Mouse (Mus musculus) lung, embryonic 16.5 days (tissue): ENCODE data around the gene Bbip1. TPM values are rescaled to one million over a fixed set of nuclear protein-coding genes. Genes with fewer than 3 reads are reported as not detected.

ENCODE experiments used
- ATAC-seq: fragments of 200-750 bp; cut with Nextera tagmentation; 2 replicates; pipeline ENCODE4 v1.8.0; 2017; ENCODE audit warnings: low read depth, mild to moderate bottlenecking, moderate library complexity
- H3K27ac ChIP-seq: fragments of 300-500 bp; sonication (generic); 2 replicates; pipeline ENCODE4 v1.5.1; 2014; ENCODE audit warnings: mild to moderate bottlenecking, control low read depth, low read length
- H3K27me3 ChIP-seq: fragments of 300-500 bp; sonication (generic); 2 replicates; pipeline ENCODE4 v1.6.1; 2014; ENCODE audit warnings: low read depth, low read length, mixed read lengths; ENCODE audit not compliant: control insufficient read depth, insufficient read depth
- H3K36me3 ChIP-seq: fragments of 300-500 bp; sonication (generic); 2 replicates; pipeline ENCODE4 v1.6.1; 2014; ENCODE audit warnings: low read length; ENCODE audit not compliant: control insufficient read depth, insufficient read depth
- H3K4me1 ChIP-seq: fragments of 300-500 bp; sonication (generic); replicated peaks from 2 replicates; pipeline ENCODE4 v1.6.1; 2014; ENCODE audit warnings: low read length, mixed read lengths; ENCODE audit not compliant: control insufficient read depth, insufficient read depth
- H3K4me2 ChIP-seq: fragments of 300-500 bp; sonication (generic); 2 replicates; pipeline ENCODE4 v1.6.1; 2014; ENCODE audit warnings: low read depth, low read length, control low read depth
- H3K4me3 ChIP-seq: fragments of 300-500 bp; sonication (generic); 2 replicates; pipeline ENCODE4 v1.5.1; 2014; ENCODE audit warnings: mild to moderate bottlenecking, low read length, control low read depth
- H3K9ac ChIP-seq: fragments of 300-500 bp; sonication (generic); 2 replicates; pipeline ENCODE4 v1.6.1; 2014; ENCODE audit warnings: low read length, control low read depth
- H3K9me3 ChIP-seq: fragments of 300-500 bp; sonication (generic); 2 replicates; pipeline ENCODE4 v1.6.1; 2016; ENCODE audit warnings: low read length; ENCODE audit not compliant: control insufficient read depth
- WGBS: fragments of 180-500 bp; shearing (Covaris S2); extraction: QIAGEN DNeasy Blood & Tissue Kit; methylation state at CpG from one replicate; pipeline ENCODE4 v1.1.7; 2014; 5-methylcytosine and 5-hydroxymethylcytosine counted together
- polyA plus RNA-seq: library from polyadenylated mRNA; unstranded; fragments of >200 nt; fragmentation: Nextera tagmentation; extraction: Ambion mirVana; gene quantifications from 2 replicates; pipeline ENCODE4 v1.2.1, GENCODE M21; 2015

The Bbip1 gene
- 62.2 and 64.4 TPM in 2 replicates for polyA plus RNA-seq

DNA sequence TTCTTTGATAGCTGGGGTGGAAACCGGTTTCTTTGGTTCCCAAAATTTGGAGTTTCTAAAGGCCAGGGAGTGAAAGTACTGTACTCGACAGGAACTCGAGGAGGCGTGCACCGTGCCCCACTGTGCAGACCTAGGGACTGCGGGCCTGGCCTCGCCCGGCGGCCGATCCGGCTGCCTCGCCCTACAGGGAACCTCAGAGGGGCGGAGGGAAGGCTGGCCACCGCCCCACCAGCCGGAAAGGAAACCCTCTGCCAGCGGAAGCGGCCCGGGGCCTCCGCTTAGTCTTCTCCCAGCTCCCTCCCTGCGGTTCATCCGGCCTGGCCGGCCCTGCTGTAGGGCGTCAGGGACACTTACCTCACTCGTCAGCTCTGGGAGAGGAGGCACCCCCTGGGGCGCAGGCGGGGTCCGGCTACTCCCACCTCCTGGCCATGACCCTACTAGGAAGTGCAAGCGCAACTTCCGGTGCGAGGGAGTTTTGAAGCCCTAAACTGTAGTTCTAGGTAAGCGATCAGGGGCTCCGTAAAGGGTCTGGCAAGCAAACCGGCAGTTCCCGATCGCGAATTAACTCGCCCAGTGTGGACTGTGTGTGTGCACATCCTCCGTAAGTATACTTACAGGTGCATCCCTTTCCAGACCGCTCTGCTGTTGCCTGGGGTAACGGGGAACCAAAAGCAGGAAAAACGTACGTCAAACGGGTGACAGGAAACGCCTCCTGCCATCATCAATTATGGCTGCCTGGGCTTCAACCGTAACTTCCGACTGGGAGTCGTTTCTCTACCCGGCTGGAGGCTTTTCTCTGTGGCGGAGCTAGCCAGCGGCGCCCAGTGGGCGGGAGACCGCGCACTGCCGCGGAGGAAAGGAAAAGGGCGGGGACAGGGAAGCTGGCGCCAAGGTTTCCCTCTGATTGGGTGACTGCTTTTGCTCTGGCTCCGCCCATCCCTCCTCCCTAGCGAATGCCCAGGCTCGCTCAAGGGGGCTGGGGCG lies at the start of gene Bbip1, which contains the start of gene Shoc2:
TSS of gene Bbip1 (minus strand) at position 826 of the 984 bp plus-strand sequence.
TSS of gene Shoc2 (plus strand) at position 505 of the 984 bp plus-strand sequence.
- H3K27ac ChIP-seq, result peak within 1 kb of the TSS; percentile 99
- WGBS, result under 1% methylated on average over 55 of the region's 62 CpGs
- H3K36me3 ChIP-seq, result no peaks in the 10 kb centered on the region
- peak; percentile 94 for ATAC-seq
- H3K4me2 ChIP-seq, result peak within 1 kb of the TSS; percentile 77
- no peaks in the 10 kb centered on the region for H3K9me3 ChIP-seq
- H3K4me1 ChIP-seq, result peaks cover 15% of the 10 kb centered on the region
- peak within 1 kb of the TSS; percentile 95 for H3K9ac ChIP-seq
- peak within 1 kb of the TSS; percentile 93 for H3K4me3 ChIP-seq
- H3K27me3 ChIP-seq, result no peaks in the 10 kb centered on the region

DNA sequence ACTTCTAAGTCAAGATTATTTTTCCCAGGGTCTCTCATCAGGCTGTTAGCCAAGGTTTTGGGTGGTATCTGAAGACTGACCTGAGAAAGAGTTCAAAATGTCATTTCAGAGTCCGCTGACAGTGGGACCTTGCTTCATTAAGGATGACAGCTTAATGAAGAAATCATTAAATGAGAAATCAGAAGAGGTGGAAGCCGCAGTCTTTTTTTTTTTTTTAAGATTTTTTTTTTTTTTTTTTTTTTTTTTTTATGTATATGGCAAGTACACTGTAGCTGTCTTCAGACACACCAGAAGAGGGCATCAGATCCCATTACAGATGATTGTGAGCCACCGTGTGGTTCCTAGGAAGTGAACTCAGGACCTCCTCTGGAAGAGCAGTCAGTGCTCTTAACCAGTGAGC lies 49.4 kb upstream of the Bbip1 start:
- no peaks in the 10 kb centered on the region for H3K4me1 ChIP-seq
- no peaks in the 10 kb centered on the region for H3K36me3 ChIP-seq
- no peak overlapping the region for H3K4me3 ChIP-seq
- no peak overlapping the region for H3K4me2 ChIP-seq
- H3K9ac ChIP-seq, result no peak overlapping the region
- H3K9me3 ChIP-seq, result no peaks in the 10 kb centered on the region
- H3K27me3 ChIP-seq, result no peaks in the 10 kb centered on the region
- H3K27ac ChIP-seq, result no peak overlapping the region
- WGBS, result 74% methylated on average over 3 of the region's 3 CpGs
- no peak for ATAC-seq

DNA sequence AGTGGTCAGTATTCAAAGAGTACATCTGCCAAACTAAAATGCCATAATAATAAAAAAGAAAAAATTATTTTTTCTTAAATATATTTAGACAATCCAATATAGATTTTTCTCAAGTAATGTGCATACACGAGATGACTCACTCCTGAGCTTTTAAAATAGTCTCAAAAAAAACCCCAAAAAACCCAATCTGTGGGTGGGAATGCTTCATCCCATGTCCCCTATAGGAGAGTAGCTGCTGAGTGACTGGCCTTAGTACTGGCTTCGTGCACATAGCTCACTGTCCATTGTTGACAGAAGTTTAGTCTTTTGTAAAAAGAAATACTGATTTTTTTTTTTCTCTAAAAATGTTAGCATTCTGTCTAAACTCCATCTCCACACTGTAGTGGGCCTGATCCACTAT lies 46.1 kb upstream of the Bbip1 start:
- ATAC-seq, result no peak
- H3K27ac ChIP-seq, result no peak overlapping the region
- H3K9ac ChIP-seq, result no peak overlapping the region
- no peaks in the 10 kb centered on the region for H3K4me1 ChIP-seq
- H3K9me3 ChIP-seq, result no peaks in the 10 kb centered on the region
- no peak overlapping the region for H3K4me3 ChIP-seq
- WGBS, result 81% methylated on average over 2 of the region's 2 CpGs
- H3K36me3 ChIP-seq, result peaks cover 6% of the 10 kb centered on the region; the same call in 1 of the 2 replicates
- H3K4me2 ChIP-seq, result no peak overlapping the region
- H3K27me3 ChIP-seq, result no peaks in the 10 kb centered on the region

DNA sequence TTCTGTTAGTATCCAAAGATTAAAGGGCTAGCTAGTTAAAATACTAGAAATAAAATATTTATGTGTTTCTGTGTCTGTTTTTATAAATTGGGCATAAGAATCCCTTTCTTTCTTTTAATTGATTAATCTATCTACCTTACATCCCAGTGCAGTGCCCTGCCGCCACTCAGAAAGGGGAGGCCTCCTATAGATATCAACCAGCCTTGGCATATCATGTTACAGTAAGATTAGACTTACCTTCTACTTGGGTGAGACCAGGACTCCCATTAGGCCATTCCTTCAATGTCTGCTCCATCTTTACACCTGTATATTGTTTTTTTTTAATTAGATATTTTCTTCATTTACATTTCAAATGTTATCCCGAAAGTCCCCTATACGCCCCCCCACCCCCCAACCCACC lies 40.2 kb upstream of the Bbip1 start:
- peaks cover 6% of the 10 kb centered on the region; the same call in 1 of the 2 replicates for H3K36me3 ChIP-seq
- no peak overlapping the region for H3K4me3 ChIP-seq
- H3K9ac ChIP-seq, result no peak overlapping the region
- H3K27me3 ChIP-seq, result no peaks in the 10 kb centered on the region
- WGBS, result 92% methylated on average over 3 of the region's 3 CpGs
- no peak for ATAC-seq
- H3K4me1 ChIP-seq, result no peaks in the 10 kb centered on the region
- no peak overlapping the region for H3K27ac ChIP-seq
- H3K4me2 ChIP-seq, result no peak overlapping the region
- no peaks in the 10 kb centered on the region for H3K9me3 ChIP-seq

DNA sequence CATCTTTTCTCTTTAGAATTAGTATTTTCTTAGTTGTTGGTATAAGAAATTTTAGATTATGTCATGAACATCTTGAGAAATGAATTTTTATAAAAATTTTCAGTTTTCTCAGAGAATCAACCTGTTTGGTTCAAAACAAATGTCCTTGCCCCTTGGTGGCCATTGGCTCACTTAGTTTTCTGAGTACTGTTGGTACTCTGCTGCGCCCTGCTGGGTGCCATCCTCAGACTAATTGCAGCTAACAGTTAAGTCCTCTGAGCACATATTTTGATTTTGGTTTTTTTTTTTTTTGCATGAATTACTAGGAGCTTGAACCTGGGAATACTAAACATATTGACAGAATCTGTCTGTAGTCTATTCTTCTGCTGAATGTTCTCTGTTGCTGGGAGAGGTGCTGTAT lies 38.9 kb upstream of the Bbip1 start:
- no peak overlapping the region for H3K27ac ChIP-seq
- no peak for ATAC-seq
- no peaks in the 10 kb centered on the region for H3K4me1 ChIP-seq
- H3K4me3 ChIP-seq, result no peak overlapping the region
- no peaks in the 10 kb centered on the region for H3K9me3 ChIP-seq
- H3K4me2 ChIP-seq, result no peak overlapping the region
- H3K9ac ChIP-seq, result no peak overlapping the region
- WGBS, result 97% methylated on average over 1 of the region's 1 CpGs
- peaks cover 6% of the 10 kb centered on the region; the same call in 1 of the 2 replicates for H3K36me3 ChIP-seq
- no peaks in the 10 kb centered on the region for H3K27me3 ChIP-seq

DNA sequence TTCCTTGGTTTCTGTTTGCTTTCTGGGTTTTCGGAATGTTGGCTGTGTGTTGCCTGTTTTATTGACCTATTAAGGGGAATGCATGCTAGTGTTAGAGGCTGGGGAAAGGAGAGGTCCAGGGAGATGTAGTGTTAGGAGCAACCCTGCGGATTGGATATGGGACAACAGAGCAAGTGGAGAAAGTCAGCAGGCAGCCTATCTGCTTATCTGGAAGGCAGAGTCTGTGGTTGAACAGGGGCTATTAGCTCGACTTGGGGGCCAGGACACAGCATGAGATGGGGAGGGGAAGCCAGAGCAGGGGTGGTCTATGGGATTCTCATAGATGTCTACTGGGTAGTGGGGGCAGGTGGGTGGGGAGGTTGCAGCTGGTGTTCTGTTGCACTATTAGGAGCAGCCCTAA lies 37.6 kb upstream of the Bbip1 start:
- 57% methylated on average over 3 of the region's 3 CpGs for WGBS

DNA sequence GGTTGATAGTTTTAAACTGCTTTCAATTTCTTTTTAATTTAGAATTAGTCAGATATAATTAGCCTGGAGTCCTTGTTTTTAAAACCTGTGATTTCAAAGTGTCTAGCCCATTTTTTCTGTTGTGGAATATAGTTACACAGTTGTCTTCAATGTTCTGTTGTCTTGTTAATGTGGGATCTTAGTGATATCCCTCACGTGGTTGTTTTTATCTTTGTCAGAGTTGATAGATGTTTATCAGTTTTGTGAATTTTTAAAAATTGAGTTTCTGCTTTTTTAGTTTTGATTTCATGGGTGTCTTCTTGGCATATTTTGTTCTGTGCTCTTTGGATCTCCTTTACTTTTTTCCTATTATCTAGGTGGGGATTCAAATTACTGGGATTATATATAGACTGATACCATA lies 29.2 kb upstream of the Bbip1 start:
- peaks cover 8% of the 10 kb centered on the region for H3K36me3 ChIP-seq
- no peaks in the 10 kb centered on the region for H3K4me1 ChIP-seq
- no peak overlapping the region for H3K4me3 ChIP-seq
- H3K4me2 ChIP-seq, result no peak overlapping the region
- no peaks in the 10 kb centered on the region for H3K27me3 ChIP-seq
- no peak overlapping the region for H3K27ac ChIP-seq
- 68% methylated on average over 1 of the region's 1 CpGs for WGBS
- 0 out of 2 replicates have a peak, but pooled peaks cover 3% of the 10 kb centered on the region for H3K9me3 ChIP-seq
- no peak for ATAC-seq
- H3K9ac ChIP-seq, result no peak overlapping the region

More for the DNA sequence above, 37.6 kb upstream of the Bbip1 start:
- Histone ChIP-seq H3K4me2 (no peak overlapping the region), H3K27me3 (no peaks in the 10 kb centered on the region), H3K36me3 (peaks cover 2% of the 10 kb centered on the region), H3K9me3 (0 out of 2 replicates have a peak, but pooled peaks cover under 1% of the 10 kb centered on the region), H3K4me1 (no peaks in the 10 kb centered on the region), H3K9ac (no peak overlapping the region), H3K4me3 (no peak overlapping the region), H3K27ac (no peak overlapping the region)
- no peak for ATAC-seq

DNA sequence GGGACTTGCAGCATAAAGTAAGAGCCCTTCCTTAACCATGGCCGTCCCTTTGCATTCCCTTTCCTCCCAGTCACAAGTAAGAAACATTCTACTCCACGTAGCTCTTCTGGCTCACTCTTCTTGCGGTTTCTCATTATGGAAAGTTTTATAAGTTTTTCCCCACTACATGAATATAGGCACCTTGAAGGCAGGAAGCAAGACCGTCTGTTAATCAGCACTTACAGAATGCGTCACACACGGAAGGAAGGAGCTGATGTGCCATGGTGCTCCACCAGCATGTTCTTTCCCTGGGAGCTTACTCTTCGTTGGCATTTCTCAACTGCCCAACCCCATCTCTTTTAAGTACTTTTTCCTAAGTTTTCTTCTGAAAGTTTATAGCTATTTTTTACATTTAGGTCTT lies 27.5 kb upstream of the Bbip1 start:
- Histone ChIP-seq H3K9ac (no peak overlapping the region), H3K4me3 (no peak overlapping the region), H3K4me2 (no peak overlapping the region), H3K4me1 (no peaks in the 10 kb centered on the region), H3K9me3 (0 out of 2 replicates have a peak, but pooled peaks cover 2% of the 10 kb centered on the region), H3K27ac (no peak overlapping the region), H3K27me3 (no peaks in the 10 kb centered on the region), H3K36me3 (peaks cover 4% of the 10 kb centered on the region; the same call in 1 of the 2 replicates)
- 71% methylated on average over 7 of the region's 7 CpGs for WGBS
- ATAC-seq, result no peak

DNA sequence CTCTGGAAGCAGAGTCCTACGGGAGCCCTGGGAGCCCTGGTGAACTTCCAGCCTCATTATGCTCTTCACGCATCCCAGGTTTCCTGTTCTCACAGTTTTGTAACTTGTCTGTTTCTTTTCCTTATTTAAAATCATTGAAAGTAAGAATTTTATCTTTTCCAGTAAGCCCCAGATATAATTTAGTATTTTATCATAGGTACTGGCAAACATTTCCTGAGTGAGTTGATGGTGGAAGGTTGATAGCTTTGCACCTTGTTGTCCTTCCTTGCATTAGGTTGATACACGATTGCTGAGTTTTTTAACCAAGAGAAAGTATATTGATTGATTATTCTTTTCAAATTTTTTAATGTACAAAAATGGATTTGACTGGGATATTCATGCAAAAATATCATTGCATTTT lies 24.8 kb upstream of the Bbip1 start:
- ATAC-seq, result no peak
- Histone ChIP-seq H3K27ac (no peak overlapping the region), H3K4me2 (no peak overlapping the region), H3K36me3 (no peaks in the 10 kb centered on the region), H3K27me3 (no peaks in the 10 kb centered on the region), H3K4me1 (no peaks in the 10 kb centered on the region), H3K9ac (no peak overlapping the region), H3K9me3 (no peaks in the 10 kb centered on the region), H3K4me3 (no peak overlapping the region)
- 87% methylated on average over 3 of the region's 3 CpGs for WGBS
